Mouse (Mus musculus) left cerebral cortex, adult 11 months (tissue): ENCODE measurements around the gene Aim2.
"Not testable (repeated sequence)": the region's sequence is repeated elsewhere in the genome, so short reads cannot be mapped to it uniquely, and the experiment has no call there.

Source experiments
- DNase-seq: peaks from one replicate; pipeline ENCODE4 v3.0.0; 2022; ENCODE audit warnings: low spot score

Gene Aim2

DNA sequence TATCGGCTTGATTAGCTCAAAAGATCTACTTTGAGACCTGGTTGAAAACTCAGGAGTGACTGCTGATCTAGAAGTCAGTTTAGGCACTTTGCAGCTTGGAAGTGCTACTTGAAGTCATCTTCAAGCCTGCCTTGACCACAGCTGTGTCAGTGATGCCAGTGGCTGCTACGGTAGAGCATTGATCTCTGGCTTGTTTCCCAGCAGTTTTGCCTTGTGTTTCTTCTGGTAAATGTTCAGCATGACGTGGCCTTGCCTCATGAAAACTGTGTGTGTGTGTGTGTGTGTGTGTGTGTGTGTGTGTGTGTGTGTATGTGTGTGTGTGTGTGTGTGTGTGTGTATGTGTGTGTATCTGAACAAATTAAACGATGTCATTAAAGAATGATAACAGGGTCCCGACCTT is 106.1 kb downstream of the Aim2 start:
- no peak for DNase-seq

- DNase-seq = not testable (repeated sequence)
These were observed 129.9 kb downstream of the Aim2 start for GRCm38 (mm10) chr1:173480399-173481181.

DNA sequence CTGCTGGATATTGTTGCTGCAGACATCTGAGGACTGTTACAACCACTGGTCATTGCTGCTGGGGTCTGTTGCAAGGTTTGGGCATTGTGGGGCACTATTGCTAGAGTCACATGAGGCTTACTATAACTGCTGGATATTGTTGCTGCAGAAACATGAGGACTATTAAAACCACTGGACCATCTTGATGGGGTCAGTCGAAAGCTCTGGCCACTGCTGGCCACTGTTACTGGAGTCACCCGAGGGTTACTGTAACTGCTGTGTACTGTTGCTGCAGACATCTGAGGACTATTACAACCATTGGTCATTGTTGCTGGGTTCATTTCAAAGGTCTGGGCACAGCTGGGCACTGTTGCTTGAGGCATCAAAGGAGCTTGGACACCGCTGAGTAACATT is 130.5 kb downstream of the Aim2 start:
- not testable (repeated sequence) for DNase-seq

- DNase-seq = not testable (repeated sequence)
These were observed 140.3 kb downstream of the Aim2 start, which contains the start of gene Ifi206 for GRCm38 (mm10) chr1:173490812-173491480. Gene Ifi206, minus strand, starts transcription at chr1:173491041.

GRCm38 (mm10) chr1:173491483-173491882 is 140.8 kb downstream of the Aim2 start:
- DNase-seq = not testable (repeated sequence)

GRCm38 (mm10) chr1:173510595-173510994 is 159.9 kb downstream of the Aim2 start:
- not testable (repeated sequence) for DNase-seq
